In genomic region chr5:53707235-53708177, GRCm38 (mm10) we compare ENCODE assay signal across 8 mouse cellular contexts. TPM values are rescaled to one million over a fixed set of nuclear protein-coding genes. Genes with fewer than 3 reads are reported as not detected.
DNase-seq lines count a peak whose midpoint lies in the region; ATAC-seq and TF ChIP-seq lines count a peak whose summit lies in the region.
"Had no signal": no experiment of that assay in that cellular context is flagged by ENCODE, and none has a peak within 500 bp of the region (broad histone marks: within the 10 kb centered on the region; RNA-seq: fewer than 3 reads in every experiment).

TSS of gene Cckar (minus strand) at chr5:53707705.

- H3K9me3 ChIP-seq in embryonic facial prominence, embryonic 15.5 days (replicated peaks), result no peaks in the 10 kb centered on the region
- H3K9me3 ChIP-seq in hindbrain, postnatal 0 days (ENCODE audit: low read length), result no peaks in the 10 kb centered on the region
- no peaks in the 10 kb centered on the region for H3K9me3 ChIP-seq in lung, embryonic 14.5 days (ENCODE audit: low read depth, low read length)

- no peak within 1 kb of the TSS for H3K4me2 ChIP-seq in embryonic facial prominence, embryonic 15.5 days (replicated peaks)
- 0 out of 2 replicates have a peak within 1 kb of the TSS, but pooled peaks have one; percentile 13 for H3K4me2 ChIP-seq in hindbrain, postnatal 0 days (ENCODE audit: low read depth, low read length)
- H3K4me2 ChIP-seq in lung, embryonic 14.5 days, result peak within 1 kb of the TSS; percentile 49

- TF ChIP-seq CTCF in hindbrain, postnatal 0 days (IDR thresholded peaks at IDR 0.05; ENCODE audit: low read depth), result no peak
- TF ChIP-seq CTCF in lung, embryonic 14.5 days (IDR thresholded peaks at IDR 0.05; ENCODE audit: low read depth), result peak; percentile 37
- TF ChIP-seq CTCF in cerebellum, adult 2 months (IDR thresholded peaks at IDR 0.05; ENCODE audit: borderline replicate concordance, insufficient read depth, low read depth, low read length), result no peak

- H3K36me3 ChIP-seq in embryonic facial prominence, embryonic 15.5 days, result no peaks in the 10 kb centered on the region
- H3K36me3 ChIP-seq in hindbrain, postnatal 0 days (ENCODE audit: insufficient read depth, low read length), result no peaks in the 10 kb centered on the region
- no peaks in the 10 kb centered on the region for H3K36me3 ChIP-seq in lung, embryonic 14.5 days (ENCODE audit: insufficient read depth)

- ATAC-seq in embryonic facial prominence, embryonic 15.5 days (ENCODE audit: insufficient number of reproducible peaks, low FRiP score, low TSS enrichment, low read depth), result peak; percentile 54; the same call in 1 of the 2 replicates
- ATAC-seq in hindbrain, postnatal 0 days, result peak; percentile 70
- ATAC-seq in lung, embryonic 14.5 days (ENCODE audit: insufficient read depth), result peak; percentile 93
- no peak for ATAC-seq in megakaryocyte, adult 5-6 weeks (ENCODE audit: poor library complexity, severe bottlenecking)

- 35% methylated on average over 11 of the region's 11 CpGs for WGBS in embryonic facial prominence, embryonic 15.5 days
- whole genome bisulfite sequencing in hindbrain, postnatal 0 days, result 16% methylated on average over 11 of the region's 11 CpGs
- WGBS in lung, embryonic 14.5 days, result 38% methylated on average over 11 of the region's 11 CpGs
- 34% methylated on average over 11 of the region's 11 CpGs for WGBS in cerebellum, adult 2 months

- no peaks in the 10 kb centered on the region for H3K4me1 ChIP-seq in embryonic facial prominence, embryonic 15.5 days
- no peaks in the 10 kb centered on the region for H3K4me1 ChIP-seq in hindbrain, postnatal 0 days (ENCODE audit: insufficient read depth, low read length)
- H3K4me1 ChIP-seq in lung, embryonic 14.5 days (ENCODE audit: insufficient read depth), result no peaks in the 10 kb centered on the region
- H3K4me1 ChIP-seq in cerebellum, adult 2 months (ENCODE audit: control insufficient read depth, insufficient read depth, low read length), result no peaks in the 10 kb centered on the region

- H3K9ac ChIP-seq in embryonic facial prominence, embryonic 15.5 days, result no peak within 1 kb of the TSS
- no peak within 1 kb of the TSS for H3K9ac ChIP-seq in hindbrain, postnatal 0 days (replicated peaks; ENCODE audit: low read length)
- peak within 1 kb of the TSS; percentile 47 for H3K9ac ChIP-seq in lung, embryonic 14.5 days

- DNase-seq in hindbrain, postnatal 0 days (ENCODE audit: low spot score), result peak; percentile 34
- peak; percentile 57 for DNase-seq in lung, embryonic 14.5 days
- DNase-seq in retina, embryonic 14.5 days (ENCODE audit: low spot score), result peak; percentile 57
- no peak for DNase-seq in gastrocnemius, postnatal 4 days (ENCODE audit: low spot score in 2 of 2)
- DNase-seq in cerebellum, adult 2 months, result no peak
- DNase-seq: cerebellum, adult 11-12 months had no signal

- no peaks in the 10 kb centered on the region for H3K27me3 ChIP-seq in embryonic facial prominence, embryonic 15.5 days
- no peaks in the 10 kb centered on the region for H3K27me3 ChIP-seq in hindbrain, postnatal 0 days (ENCODE audit: insufficient read depth, low read length)
- no peaks in the 10 kb centered on the region for H3K27me3 ChIP-seq in lung, embryonic 14.5 days (ENCODE audit: insufficient read depth, low read length)
- no peaks in the 10 kb centered on the region for H3K27me3 ChIP-seq in cerebellum, adult 2 months (ENCODE audit: control insufficient read depth, insufficient read depth, low read length)

- no peak within 1 kb of the TSS for H3K27ac ChIP-seq in embryonic facial prominence, embryonic 15.5 days (replicated peaks)
- H3K27ac ChIP-seq in hindbrain, postnatal 0 days, result no peak within 1 kb of the TSS
- peak within 1 kb of the TSS; percentile 65 for H3K27ac ChIP-seq in lung, embryonic 14.5 days (ENCODE audit: low read depth)
- no peak within 1 kb of the TSS for H3K27ac ChIP-seq in cerebellum, adult 2 months (ENCODE audit: insufficient read depth, low read length)

- no peak within 1 kb of the TSS for H3K4me3 ChIP-seq in embryonic facial prominence, embryonic 15.5 days (replicated peaks)
- H3K4me3 ChIP-seq in hindbrain, postnatal 0 days (ENCODE audit: low read length), result no peak within 1 kb of the TSS
- peak within 1 kb of the TSS; percentile 39 for H3K4me3 ChIP-seq in lung, embryonic 14.5 days (ENCODE audit: low read depth, low read length)
- H3K4me3 ChIP-seq in cerebellum, adult 2 months (replicated peaks; ENCODE audit: insufficient read depth, low read depth, low read length), result no peak within 1 kb of the TSS

- no peak for TF ChIP-seq POLR2A in cerebellum, adult 2 months (IDR thresholded peaks at IDR 0.05; ENCODE audit: borderline replicate concordance, insufficient read depth, low read length)

RNA-seq across cellular contexts. Expression of gene Cckar, which starts in this region (rescaled TPM):
- polyA plus RNA-seq in embryonic facial prominence, embryonic 15.5 days (2015; fragmentation: Nextera tagmentation; extraction: Ambion mirVana), result 0.43 and 0.55 TPM in 2 replicates
- total RNA-seq in hindbrain, postnatal 0 days (2014; rRNA removed), result 0.58 and 0.97 TPM in 2 replicates
- 0.52 and 0.63 TPM in 2 replicates for polyA plus RNA-seq in hindbrain, postnatal 0 days (2015; fragmentation: Nextera tagmentation; extraction: Ambion mirVana)
- 42.1 and 48.7 TPM in 2 replicates for polyA plus RNA-seq in lung, embryonic 14.5 days (2014; fragmentation: Nextera tagmentation; extraction: Ambion mirVana)
- total RNA-seq in megakaryocyte, adult 5-6 weeks (2015), result not detected in 2 replicates
- not detected in 2 replicates for total RNA-seq in megakaryocyte, adult 5-6 weeks (2017)
- total RNA-seq in gastrocnemius, postnatal 4 days (2021), result not detected
- polyA plus RNA-seq in cerebellum, adult 2 months (2012; rRNA removed), result 0.46 and 0.49 TPM in 2 replicates

Comparison
In these comparisons a context has a peak if more than half of its experiments do, and no peak if none do; other contexts are left out.
1. RNA of gene Cckar (polyA plus RNA-seq): 42.1 to 48.7 TPM in lung, embryonic 14.5 days; 0.52 to 0.63 TPM in hindbrain, postnatal 0 days, 0.46 to 0.49 TPM in cerebellum, adult 2 months and 0.43 to 0.55 TPM in embryonic facial prominence, embryonic 15.5 days; every median in the first group is over 10 times any median in the second.
2. Peak in ATAC-seq in embryonic facial prominence, embryonic 15.5 days; RNA of the gene not detected or under 1 TPM.
3. Peak in DNase-seq, ATAC-seq and H3K4me2 ChIP-seq in hindbrain, postnatal 0 days; RNA of the gene not detected or under 1 TPM.
4. DNase-seq: peak in lung, embryonic 14.5 days (single experiment) and retina, embryonic 14.5 days (single experiment); none in gastrocnemius, postnatal 4 days (0 of 2) and cerebellum, adult 2 months (0 of 2).